Mouse (Mus musculus) spleen, adult 18-20 months (tissue): ENCODE results near the gene Gm49361.
"Not testable (repeated sequence)": the region's sequence is repeated elsewhere in the genome, so short reads cannot be mapped to it uniquely, and the experiment has no call there.

Source experiments
- DNase-seq, 2 experiments: peaks; one replicate each; pipeline ENCODE4 v3.0.0; 2022; ENCODE audit warnings: mixed read lengths in 2 of 2

Gene Gm49361

GRCm38 (mm10) chr14:57746001-57746771 is at the start of gene Gm49361:
TSS of gene Gm49361 (minus strand) at chr14:57746103.
- peak; percentile 84 to 91 for DNase-seq

- no peak for DNase-seq
Observed at GRCm38 (mm10) chr14:57791171-57791570, 45.3 kb upstream of the Gm49361 start.

- no peak for DNase-seq
Observed at GRCm38 (mm10) chr14:57789759-57790158, 43.9 kb upstream of the Gm49361 start.

- DNase-seq: no peak
Observed at GRCm38 (mm10) chr14:57789311-57789710, 43.4 kb upstream of the Gm49361 start.

- no peak for DNase-seq
Observed at GRCm38 (mm10) chr14:57787406-57787805, 41.5 kb upstream of the Gm49361 start.

GRCm38 (mm10) chr14:57772157-57772815 is 26.4 kb upstream of the Gm49361 start:
- no peak for DNase-seq

DNA sequence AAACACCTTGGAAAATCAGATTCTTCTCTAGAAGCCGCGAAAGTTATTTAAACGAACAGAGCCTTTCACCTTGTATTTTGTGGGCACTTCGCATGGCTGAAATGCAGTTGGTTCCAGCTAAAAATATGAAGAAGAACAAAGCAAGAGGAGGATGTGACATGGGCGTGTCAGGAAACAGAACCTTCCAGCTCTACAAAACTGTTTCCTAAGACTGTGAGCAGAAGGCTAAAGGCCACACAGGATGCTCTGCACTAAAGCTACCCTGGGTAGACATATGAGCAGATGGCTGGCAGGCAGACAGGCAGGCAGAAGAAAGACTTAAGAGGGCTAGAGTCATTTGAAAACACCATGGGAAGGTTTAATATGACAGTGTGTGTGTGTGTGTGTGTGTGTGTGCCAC is 23.2 kb upstream of the Gm49361 start:
- DNase-seq: no peak

GRCm38 (mm10) chr14:57760447-57761412 is 14.8 kb upstream of the Gm49361 start:
- DNase-seq: no peak

- no peak for DNase-seq
Observed at GRCm38 (mm10) chr14:57758237-57758636, 12.3 kb upstream of the Gm49361 start, which contains the start of gene Lats2. TSS of gene Lats2 (minus strand) at chr14:57758388.

DNA sequence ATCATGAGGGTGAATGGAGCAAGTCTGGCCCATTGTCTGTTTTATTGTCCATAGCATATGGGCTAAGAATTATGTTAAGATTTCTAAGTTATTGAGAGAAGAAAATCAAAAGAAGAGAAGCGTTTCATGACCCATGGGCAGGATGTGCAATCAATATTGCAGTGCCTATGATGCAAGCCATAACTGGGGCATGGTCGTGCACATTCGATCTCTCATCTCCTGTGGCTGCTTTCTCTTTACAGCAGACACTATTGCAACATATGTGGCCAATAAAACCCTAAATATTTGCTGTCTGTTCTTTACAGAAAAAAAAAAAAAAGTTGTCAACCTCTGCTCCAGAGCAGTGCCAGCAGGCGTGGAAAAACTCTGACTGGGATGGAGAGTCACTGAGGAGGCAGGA is 10.2 kb upstream of the Gm49361 start:
- no peak for DNase-seq

DNA sequence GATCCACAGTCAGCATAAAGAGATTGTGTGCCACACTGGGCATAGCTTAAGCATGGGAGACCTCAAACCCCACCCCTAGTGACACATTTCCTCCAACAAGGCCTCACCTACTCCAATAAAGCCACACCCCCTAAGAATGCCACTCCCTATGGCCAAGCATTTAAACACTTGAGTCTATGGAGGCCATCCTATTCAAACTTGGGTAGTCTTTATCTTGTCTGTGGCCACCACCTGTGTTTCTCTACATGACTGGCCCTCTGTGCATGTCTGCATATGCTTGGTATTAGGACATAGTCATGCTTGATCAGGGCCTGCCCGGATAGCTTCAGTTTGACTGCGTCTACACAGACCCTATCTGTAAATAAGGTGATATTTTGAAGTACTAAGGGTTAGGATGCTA is 9.8 kb upstream of the Gm49361 start:
- DNase-seq: no peak

DNA sequence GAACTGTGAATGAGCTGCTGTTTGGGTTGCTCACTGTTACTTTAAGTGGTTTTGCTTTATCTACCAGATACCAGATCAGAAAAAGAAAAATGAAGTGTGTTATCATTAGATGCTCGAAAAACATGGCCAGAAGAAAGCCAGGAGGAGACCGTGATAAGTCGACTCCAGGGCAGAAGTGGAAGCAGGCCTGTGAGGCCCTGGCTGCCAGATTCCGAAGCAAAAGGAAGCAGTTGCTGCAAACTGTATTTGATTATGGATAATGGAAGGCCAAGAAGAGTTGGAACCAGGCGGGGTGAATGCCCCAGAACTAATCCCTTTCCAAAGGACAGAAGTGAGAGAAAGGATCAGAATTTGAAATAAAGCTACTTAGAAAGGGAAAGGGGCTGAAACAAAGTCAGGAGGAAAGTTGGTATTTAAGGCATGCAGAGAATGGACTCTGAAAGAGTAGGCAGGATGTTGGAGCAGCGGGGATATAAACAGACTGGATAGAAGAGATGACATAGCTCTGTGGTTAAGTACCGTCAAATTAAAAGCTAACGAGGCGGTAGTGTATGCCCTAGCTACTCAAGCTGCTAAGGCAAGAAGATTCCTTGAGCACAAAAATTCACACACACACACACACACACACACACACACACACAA is 7.6 kb upstream of the Gm49361 start:
- no peak for DNase-seq

GRCm38 (mm10) chr14:57751006-57751405 is 5.1 kb upstream of the Gm49361 start:
- DNase-seq: not testable (repeated sequence)

DNA sequence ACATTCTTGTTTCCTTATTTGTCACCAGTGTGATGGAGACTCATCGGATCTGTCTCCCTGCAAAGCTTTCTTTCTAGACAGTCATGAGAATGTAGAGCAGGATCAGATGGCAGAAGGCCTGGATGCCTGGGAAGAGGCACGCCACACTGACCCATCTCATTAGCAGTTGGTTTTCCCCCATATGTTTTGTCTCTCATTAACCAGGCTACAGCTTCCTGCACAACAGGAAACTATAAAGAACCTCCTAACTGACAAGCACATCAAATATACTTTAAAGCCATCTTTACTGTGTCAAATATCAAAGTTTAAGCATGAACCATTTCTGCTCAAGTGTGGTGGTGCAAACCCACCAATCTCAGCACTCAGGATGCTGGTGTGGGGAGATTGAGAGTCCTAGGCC is 3.6 kb upstream of the Gm49361 start:
- no peak for DNase-seq

- DNase-seq: peak in 1 of 2 experiments; percentile 37
Observed at GRCm38 (mm10) chr14:57745291-57745969, 473 bp downstream of the Gm49361 start.

DNA sequence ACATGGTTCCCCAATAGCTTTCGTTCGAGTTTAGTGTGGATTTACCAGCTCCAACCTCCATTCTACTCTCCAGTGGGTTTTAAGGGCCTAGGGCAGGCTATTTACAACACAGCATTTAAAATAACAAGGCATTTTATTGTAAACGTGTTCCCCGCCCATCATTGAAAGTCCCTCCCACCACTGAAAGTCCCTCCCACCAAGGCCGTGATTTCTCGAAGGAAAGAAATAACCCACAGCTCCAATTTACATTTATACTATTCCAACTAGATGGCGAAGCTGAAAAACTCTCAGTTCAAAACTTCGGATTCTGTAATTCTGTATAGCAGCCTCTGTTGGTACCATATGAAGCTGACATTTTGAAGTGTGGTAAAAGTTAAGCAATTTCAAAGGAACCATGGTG is 1.4 kb downstream of the Gm49361 start:
- DNase-seq: peak in 1 of 2 experiments; percentile 51

GRCm38 (mm10) chr14:57740651-57741050 is 5.3 kb downstream of the Gm49361 start:
- DNase-seq: no peak

GRCm38 (mm10) chr14:57737089-57737488 is 8.8 kb downstream of the Gm49361 start:
- DNase-seq: no peak

DNA sequence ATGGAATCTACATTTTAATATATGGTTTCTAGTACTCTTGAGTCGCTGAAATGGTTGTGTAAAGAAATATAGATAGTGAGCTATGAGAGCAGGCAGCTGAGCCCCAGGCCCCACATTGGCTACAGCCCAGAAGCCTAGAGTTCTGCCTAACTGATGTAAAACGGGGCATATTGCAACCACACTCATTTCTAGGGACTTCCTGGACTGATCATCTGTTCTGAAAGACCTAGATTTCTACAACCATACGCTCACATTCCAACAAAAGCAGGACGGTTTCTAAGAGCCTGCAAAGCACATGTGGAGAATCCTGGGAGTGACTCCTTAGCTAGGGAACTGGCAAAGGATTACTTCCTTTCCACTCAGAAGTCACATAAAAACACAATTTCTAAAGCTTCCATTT is 9.8 kb downstream of the Gm49361 start:
- no peak for DNase-seq

DNA sequence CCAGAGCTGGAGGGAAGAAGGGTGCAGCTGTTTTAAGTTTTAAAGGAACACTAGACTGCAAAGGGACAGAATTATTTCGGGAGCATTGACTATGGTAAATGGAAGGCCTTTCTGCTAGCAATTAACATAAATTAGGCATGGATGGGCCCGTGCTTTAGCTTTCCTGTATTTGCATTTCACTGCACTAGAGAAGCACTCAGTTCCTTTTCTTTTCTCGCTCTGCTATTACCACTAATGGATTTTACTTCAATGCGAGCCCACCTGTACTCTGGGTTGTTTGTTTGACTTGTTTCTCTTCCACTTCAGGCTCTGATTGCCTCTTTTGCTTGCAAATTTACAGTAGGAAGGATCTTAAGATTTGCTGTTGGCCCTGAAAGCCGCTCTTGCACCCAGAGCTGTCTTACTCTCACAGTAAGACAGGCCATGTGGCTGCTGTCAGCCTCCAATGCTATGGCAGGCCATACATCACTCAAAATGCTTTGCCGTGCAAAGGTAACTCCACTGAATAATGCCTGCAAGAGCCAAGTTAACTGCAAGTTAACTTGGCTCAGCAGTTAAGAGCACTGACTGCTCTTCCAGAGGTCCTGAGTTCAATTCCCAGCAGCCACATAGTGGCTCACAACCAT is 13.1 kb downstream of the Gm49361 start:
- DNase-seq: no peak

- DNase-seq: peak in 1 of 2 experiments; percentile 29
Observed at GRCm38 (mm10) chr14:57730527-57730926, 15.4 kb downstream of the Gm49361 start.
